Mouse (Mus musculus) urinary bladder, postnatal 36 days (tissue): ENCODE results near the gene Gm7697.
"Not testable (repeated sequence)": the region's sequence is repeated elsewhere in the genome, so short reads cannot be mapped to it uniquely, and the experiment has no call there.

ENCODE experiments used
- DNase-seq, 2 experiments: peaks; one replicate each; pipeline ENCODE4 v3.0.0; 2022; ENCODE audit warnings: low spot score in 2 of 2, mixed read lengths in 1 of 2

Gene Gm7697

DNA sequence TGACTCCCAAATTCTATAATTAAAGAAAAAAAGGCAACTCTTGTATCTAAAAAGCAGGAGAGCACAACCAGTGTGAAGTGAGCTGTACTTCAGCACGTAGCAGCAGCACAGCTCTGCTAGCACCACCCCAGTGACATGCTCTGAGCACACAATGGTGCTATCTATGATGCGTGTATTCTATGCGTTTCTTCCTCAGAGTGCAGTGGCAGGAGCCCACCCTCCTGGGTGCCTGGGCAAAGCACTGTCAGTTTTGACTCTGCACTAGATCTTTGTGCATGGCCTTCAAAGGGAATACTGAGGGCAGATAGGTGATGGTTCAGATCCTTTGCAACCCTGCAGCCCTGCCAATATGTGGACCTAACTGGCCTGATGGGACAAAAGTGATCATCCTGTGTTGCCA is at the start of gene Gm7697:
TSS of gene Gm7697 (minus strand) at position 101 of the 400 bp plus-strand sequence.
- DNase-seq: not testable (repeated sequence)

DNA sequence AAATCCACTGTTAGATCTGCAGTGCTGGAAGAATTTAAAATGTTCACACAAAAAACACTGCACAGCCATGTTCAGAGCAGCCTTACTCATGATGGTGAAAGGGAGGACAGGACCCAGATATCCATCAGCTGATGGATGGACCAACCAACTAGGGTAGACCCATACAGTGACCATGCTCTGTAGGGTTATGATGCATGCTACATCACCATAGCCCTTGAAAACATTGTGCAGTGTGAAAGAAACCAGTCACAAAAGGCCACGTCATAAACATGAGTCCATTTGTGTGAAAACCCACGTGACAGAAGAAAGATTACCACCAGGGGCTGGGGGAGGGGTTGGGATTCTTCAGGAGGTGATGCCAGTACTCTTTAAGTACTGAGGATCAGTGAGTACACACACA is 28.5 kb upstream of the Gm7697 start:
- DNase-seq: not testable (repeated sequence)

DNA sequence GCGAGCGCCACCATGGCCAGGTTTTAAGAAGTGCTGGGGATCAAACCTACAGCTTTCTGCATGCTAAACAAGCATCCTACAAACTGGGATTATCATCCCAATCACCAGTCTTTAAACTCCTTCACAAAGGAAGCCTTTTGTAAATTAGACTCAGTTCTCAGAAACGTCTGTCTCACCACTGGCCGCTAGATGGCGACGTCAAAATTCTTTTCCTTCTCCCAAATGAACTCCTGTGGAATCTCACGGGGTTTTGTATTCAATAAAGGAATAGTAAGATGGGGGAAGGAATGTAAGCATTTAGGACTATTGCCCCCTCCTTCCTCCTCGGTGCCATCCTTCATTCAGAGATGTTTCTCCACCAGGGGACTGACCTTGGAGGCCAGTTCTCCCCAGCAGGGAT is 26.8 kb upstream of the Gm7697 start:
- DNase-seq: not testable (repeated sequence)

DNA sequence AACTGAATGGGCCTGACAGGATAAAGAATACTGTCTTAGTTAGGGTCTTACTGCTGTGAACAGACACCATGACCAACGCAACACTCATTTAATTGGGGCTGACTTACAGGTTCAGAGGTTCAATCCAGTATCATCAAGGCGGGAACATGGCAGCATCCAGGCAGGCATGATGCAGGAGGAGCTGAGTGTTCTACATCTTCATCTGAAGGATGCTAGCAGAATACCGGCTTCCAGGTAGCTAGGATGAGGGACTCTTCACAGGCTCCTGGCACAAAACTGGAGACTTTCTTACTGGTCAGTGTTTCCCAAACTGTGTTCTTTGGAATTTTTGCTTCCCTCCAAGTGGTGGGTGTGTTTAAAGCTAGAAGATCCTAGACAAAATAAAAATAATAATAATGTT is 25.3 kb upstream of the Gm7697 start:
- DNase-seq: not testable (repeated sequence)

DNA sequence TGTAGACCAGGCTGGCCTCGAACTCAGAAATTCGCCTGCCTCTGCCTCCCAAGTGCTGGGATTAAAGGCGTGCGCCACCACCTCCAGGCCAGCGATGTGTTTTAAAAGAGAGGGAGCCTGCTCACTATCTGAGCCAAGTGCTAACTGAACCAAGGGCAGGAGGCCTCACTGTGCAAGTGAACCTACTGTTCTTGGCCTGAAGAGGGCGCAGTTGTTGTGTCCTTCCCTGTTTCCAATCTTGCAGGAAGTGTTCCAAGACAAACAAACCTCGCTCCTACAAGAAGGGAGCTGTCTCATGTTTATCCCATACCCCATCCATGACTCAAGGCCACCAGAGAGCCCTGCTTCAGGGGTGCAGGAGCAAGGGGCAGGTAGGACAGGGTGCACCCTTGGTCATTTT is 24.4 kb upstream of the Gm7697 start:
- not testable (repeated sequence) for DNase-seq

DNA sequence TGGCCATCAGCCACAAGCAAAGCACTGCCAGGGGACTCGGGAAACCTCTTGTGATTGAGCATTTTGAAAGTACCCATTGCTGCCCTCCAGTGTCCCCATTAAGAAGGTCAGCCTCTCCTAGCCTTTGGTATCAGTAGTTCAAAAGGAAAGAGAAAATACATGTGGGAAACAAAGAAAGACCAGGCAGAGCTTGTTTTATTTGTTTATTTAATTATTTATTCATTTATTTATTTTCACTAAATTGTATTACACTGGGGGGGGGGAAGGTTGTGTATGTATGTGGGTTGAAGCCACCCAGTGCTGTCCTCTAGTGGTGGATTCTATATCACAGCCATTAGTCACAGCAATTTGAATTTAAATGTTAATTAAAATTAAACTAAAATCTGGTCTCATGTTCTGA is 22.2 kb upstream of the Gm7697 start:
- DNase-seq: not testable (repeated sequence)

DNA sequence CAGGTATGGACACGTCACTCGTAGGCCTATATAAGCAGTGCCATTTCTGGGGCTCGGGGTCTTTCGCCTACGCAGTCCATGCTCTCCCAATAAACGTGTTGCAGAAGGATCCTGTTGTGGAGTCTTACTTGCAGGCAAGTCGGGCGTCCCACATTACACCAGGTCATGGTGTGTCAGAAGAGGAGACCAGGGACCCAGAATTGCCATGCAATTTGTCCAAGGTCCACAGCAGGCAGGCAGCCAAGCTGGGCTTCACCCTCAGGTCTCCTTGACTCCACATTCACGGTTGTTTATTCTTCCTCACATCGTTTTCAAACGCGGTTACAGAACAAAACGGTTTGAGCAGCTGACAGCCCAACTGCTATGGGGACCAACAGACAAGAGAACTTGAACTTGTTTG is 21.7 kb upstream of the Gm7697 start:
- not testable (repeated sequence) for DNase-seq

DNA sequence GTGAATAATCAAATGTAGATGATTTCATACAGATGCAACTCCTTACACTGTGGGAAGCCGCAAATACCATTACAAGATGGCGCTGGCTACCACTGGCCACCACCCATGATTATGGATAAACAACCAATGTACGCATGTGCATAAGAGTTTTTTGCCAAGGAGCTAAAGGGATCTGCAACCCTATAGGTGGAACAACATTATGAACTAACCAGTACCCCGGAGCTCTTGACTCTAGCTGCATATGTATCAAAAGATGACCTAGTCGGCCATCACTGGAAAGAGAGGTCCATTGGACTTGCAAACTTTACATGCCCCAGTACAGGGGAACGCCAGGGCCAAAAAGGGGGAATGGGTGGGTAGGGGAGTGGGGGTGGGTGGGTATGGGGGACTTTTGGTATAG is 21.2 kb upstream of the Gm7697 start:
- DNase-seq: not testable (repeated sequence)

DNA sequence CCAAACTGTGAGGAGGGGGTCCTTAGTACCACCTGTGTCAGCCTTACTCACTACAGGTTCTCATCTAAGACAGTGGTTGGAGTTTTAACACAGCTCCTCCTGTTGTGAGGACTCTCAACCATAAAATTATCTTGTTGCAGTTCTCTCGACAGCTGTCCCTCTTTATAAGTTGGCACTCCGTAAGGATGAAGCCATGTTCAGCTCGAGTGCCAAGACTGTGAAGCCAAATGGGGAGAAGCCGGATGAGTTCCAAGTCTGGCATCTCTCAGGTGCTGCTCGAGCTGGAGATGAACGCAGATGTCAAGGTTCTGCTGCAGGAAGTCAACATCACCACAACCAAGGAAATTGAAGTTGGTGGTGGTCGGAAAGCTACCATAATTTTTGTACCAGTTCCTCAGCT is 18.0 kb upstream of the Gm7697 start:
- DNase-seq: not testable (repeated sequence)

DNA sequence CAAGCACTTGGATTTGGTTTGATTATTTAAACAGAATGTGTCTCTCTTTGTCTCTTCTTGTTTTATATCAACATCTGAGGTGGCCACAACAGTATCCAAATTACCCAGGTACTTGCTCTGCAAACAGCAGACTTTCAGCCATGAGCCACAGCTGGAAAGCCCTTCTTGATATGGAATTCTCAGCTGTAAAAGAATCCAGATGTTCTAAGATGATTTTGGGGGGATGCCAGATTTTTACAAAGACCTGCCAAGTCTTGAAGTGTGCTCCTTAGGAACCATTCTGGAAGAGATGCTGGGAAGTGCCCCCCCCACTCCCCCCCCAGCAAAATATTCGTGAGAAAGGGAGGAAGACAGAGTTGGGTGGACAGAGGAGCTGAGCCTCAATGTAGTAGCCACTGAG is 17.6 kb upstream of the Gm7697 start:
- DNase-seq: not testable (repeated sequence)

DNA sequence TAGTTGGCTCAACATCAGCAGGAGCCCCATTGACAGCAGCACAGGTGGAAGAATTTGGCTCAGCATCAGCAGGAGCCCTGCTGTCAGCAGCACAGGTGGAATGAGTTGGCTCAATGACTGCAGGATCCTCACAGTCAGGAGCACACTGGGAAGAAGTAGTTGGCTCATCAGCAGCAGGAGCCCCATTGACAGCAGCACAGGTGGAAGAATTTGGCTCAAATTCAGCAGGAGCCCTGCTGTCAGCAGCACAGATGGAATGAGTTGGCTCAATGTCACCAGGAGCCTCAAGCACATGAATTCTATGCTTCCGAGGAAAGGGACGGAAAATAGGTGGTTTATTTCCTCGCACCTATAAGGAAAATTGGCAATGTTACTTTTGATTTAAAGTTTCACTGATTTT is 47.8 kb downstream of the Gm7697 start:
- not testable (repeated sequence) for DNase-seq

DNA sequence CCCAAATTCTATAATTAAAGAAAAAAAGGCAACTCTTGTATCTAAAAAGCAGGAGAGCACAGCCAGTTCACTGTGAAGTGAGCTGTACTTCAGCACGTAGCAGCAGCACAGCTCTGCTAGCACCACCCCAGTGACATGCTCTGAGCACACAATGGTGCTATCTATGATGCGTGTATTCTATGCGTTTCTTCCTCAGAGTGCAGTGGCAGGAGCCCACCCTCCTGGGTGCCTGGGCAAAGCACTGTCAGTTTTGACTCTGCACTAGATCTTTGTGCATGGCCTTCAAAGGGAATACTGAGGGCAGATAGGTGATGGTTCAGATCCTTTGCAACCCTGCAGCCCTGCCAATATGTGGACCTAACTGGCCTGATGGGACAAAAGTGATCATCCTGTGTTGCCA is 69.3 kb downstream of the Gm7697 start, which contains the start of gene Gm9495:
TSS of gene Gm9495 (minus strand) at position 101 of the 400 bp plus-strand sequence.
- not testable (repeated sequence) for DNase-seq
